Mouse (Mus musculus) ES-Bruce4 (cell line): ENCODE measurements around the gene Il9r.
A peak's percentile ranks its signal among the peaks of the same experiment; 100 is the strongest.

ENCODE experiments used
- CTCF ChIP-seq: IDR thresholded peaks from one replicate; pipeline ENCODE4 v1.8.1; 2011; ENCODE audit warnings: low read depth, low read length
- EP300 ChIP-seq: IDR thresholded peaks from 2 replicates; pipeline ENCODE4 v1.6.1; 2011; ENCODE audit warnings: low read depth, low read length; ENCODE audit not compliant: insufficient read depth
- POLR2A ChIP-seq: IDR thresholded peaks from one replicate; pipeline ENCODE4 v1.8.1; 2011; ENCODE audit warnings: low read length; ENCODE audit not compliant: insufficient read depth

DNA sequence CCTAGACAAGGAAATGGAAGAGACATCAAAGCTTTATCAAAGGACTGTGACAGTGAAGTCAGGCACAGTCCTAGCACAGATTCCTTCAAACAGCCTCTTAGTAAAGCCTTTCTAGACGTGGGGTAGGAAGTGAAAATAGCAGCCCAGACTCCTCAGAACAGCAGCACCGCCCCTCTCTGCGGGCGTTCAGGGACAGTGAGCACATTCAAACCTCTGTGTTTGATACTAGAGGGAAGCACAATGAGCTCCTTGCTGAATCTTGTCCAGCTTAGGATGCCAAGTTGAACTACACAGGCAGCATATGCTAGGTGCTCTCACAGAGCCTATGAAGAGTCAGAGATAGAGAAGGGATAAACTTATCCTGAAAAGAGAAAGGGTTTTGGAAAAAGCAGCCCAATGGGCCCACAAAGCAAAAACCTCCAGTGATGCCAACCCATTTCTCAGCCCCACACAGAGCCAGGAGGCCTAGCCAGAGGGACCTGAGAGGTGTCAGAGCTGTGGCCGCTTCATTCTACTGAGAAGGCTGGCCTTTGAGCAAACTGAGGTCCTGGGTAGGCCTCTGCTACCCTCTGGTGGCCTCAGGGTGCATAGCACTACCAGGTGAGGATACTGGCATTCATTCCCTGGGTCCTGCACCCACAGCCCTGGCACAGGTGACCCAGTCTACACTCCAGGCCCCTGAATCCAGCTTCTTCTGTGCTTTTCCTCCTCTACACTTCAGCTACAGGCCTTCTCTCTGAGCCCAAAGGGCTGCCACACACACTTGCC is 38.2 kb upstream of the Il9r start:
- TF ChIP-seq EP300 (no peak), POLR2A (no peak), CTCF (peak; percentile 95)
